Mouse (Mus musculus) megakaryocyte, embryonic 14.5 days (primary cell): Measurements from ENCODE around the gene Gsc.

Experiments used
- FLI1 ChIP-seq: IDR thresholded peaks from 2 replicates; pipeline ENCODE4 v1.6.1; 2012; ENCODE audit warnings: low read length, inconsistent platforms, mixed read lengths
- GATA1 ChIP-seq: IDR thresholded peaks from 3 replicates; pipeline ENCODE4 v1.6.1; 2012; ENCODE audit warnings: mixed read lengths, low read length, inconsistent platforms, borderline replicate concordance

DNA sequence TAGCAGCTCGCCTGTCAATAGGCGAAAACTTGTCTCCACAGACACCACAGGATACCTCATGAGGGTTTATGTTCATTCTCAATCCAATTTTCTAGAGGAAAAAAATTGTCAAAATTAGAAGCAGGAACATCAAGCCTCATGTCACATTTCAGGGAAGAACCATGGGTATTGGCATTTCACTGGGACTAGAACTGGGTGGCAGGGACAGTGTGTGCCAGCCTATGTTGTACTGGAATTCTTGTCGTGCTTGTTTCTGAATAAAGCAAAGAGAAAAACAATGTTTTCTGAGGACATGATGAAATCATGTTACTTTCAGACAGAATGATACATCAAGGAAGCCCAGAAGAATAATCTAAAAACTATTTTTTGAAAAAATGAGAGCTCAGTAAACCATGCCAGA lies 47.5 kb downstream of the Gsc start:
- TF ChIP-seq GATA1: no peak
- no peak for TF ChIP-seq FLI1
